Mouse (Mus musculus) cortical plate, adult 2 months (tissue): ENCODE results near the gene Fancd2os.

ENCODE experiments used
- CTCF ChIP-seq: fragments of 200-500 bp; IDR thresholded peaks from 2 replicates; pipeline ENCODE4 v1.5.1; 2011; ENCODE audit warnings: mild to moderate bottlenecking, control low read depth, low read length; ENCODE audit not compliant: insufficient read depth; ENCODE audit errors: extremely low read depth
- POLR2A ChIP-seq: fragments of 200-500 bp; IDR thresholded peaks from 2 replicates; pipeline ENCODE4 v1.6.1; 2011; ENCODE audit warnings: mild to moderate bottlenecking, low read length, control low read depth; ENCODE audit not compliant: insufficient read depth; ENCODE audit errors: extremely low read depth

DNA sequence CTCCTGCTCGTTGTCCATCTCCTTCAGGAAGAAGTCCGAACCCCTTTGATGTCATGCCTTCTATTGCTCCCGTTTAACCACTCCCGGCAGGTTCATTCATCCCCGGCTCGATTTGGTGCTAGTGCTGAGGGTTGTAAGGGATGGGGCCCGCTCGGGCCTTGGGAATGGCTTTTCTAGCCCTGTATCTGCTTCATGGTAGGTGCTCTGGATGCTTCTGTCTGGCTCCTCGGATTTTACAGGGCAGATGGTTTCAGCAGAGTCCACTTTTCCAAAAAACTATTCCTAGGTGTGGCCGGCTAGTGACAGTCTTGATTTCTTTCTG, 4.7 kb upstream of the Fancd2os start:
- TF ChIP-seq CTCF (no peak), POLR2A (no peak)
